Mouse (Mus musculus): Measurements from ENCODE around the gene Pank3. TPM values are rescaled to one million over a fixed set of nuclear protein-coding genes. Genes with fewer than 3 reads are reported as not detected.

Gene Pank3
- polyA plus RNA-seq (2012): 0.01 TPM in 2 replicates

DNA sequence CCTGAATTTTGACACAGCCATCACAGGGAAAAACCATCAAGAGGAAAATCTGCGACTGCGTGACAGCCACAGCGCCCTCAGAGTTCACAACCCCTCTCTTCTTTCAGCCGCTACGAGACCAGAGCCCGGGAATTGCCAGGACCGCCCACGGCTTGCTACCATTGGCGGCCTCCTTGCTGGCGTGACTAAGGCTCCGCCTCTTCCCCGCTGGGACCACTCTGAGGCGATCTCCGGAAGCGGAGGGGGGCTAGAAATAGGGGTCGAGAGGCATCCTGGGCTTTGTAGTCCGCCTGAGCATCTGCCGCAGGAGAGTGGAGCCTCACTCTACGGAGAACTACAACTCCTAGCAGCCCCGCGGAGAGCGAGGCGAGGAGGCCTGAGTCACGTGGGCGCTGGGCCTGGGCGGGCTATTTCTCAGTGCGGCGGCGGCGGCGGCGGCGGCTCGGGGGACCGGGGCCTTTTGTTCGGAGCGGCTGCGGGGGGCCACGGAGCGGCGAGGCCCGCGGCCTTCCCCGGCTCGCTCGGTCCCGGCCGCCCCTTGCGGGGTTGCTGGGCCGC lies at the start of gene Pank3:
Pank3 (plus strand) TSS at position 297 of the 558 bp plus-strand sequence.
- peaks cover 33% of the 10 kb centered on the region for H3K4me1 ChIP-seq (ENCODE audit: control insufficient read depth)
- no peaks in the 10 kb centered on the region for H3K9me3 ChIP-seq (ENCODE audit: control insufficient read depth, low read length)
- H3K36me3 ChIP-seq (ENCODE audit: control insufficient read depth): peaks cover 4% of the 10 kb centered on the region
- TF ChIP-seq GATA1 (IDR thresholded peaks at IDR 0.05; ENCODE audit: low read length) (no peak), TAL1 (IDR thresholded peaks at IDR 0.05; ENCODE audit: low read length) (no peak)
- peak within 1 kb of the TSS; percentile 88 for H3K4me3 ChIP-seq (replicated peaks)
- peaks cover 3% of the 10 kb centered on the region; the same call in 1 of the 2 replicates for H3K27me3 ChIP-seq (ENCODE audit: control insufficient read depth)

DNA sequence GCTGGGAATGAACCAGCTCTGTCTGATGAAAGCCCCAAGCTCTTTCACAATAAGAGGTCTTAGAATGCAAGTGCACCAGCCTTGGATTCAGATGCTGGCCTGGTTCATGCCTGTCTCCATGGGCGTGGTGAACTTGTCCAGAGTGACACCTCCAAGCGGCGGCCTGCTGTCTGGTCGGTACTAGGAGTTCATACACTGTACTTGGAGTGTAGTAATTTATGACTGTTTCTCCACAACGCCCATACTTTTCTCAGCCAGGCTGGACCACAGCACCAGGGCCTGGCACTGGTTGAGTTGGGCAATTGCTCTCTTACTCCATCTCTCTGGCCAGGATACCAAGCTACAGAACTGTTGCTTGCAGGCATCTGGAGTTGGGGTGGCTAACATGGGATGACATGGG lies 45.4 kb upstream of the Pank3 start:
- H3K4me1 ChIP-seq (ENCODE audit: control insufficient read depth): no peaks in the 10 kb centered on the region
- no peaks in the 10 kb centered on the region for H3K27me3 ChIP-seq (ENCODE audit: control insufficient read depth)
- no peaks in the 10 kb centered on the region; the same call in 1 of the 2 replicates for H3K9me3 ChIP-seq (ENCODE audit: control insufficient read depth, low read length)
- no peaks in the 10 kb centered on the region for H3K36me3 ChIP-seq (ENCODE audit: control insufficient read depth)
- no peak for TF ChIP-seq TAL1 (IDR thresholded peaks at IDR 0.05; ENCODE audit: low read length)
- TF ChIP-seq GATA1 (IDR thresholded peaks at IDR 0.05; ENCODE audit: low read length): no peak
- no peak overlapping the region for H3K4me3 ChIP-seq (replicated peaks)

DNA sequence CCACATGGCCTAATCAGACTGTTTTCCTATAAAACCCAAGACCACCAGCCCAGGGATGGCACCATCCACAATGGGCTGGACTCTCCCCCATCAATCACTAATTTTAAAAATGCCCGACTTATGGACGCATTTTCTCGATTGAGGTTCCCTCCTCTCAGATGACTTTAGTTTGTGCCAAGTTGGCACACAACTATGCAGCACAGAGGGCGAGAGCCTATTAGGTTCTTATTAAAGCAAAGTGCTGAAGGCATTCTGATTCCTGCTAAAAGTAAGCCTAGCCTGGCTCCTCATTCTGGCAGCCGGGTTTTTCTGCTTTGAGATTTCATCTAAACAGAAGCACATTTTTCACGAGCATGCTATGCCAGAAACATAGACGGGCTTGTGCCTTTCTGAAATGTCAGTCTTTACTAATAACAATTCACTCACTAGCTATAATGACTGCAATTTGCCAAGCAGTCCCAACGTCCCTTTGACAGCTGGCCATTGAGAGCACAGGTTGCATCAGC lies 42.9 kb upstream of the Pank3 start:
- Histone ChIP-seq H3K9me3 (ENCODE audit: control insufficient read depth, low read length) (no peaks in the 10 kb centered on the region; the same call in 1 of the 2 replicates), H3K36me3 (ENCODE audit: control insufficient read depth) (no peaks in the 10 kb centered on the region), H3K4me1 (ENCODE audit: control insufficient read depth) (no peaks in the 10 kb centered on the region), H3K27me3 (ENCODE audit: control insufficient read depth) (no peaks in the 10 kb centered on the region), H3K4me3 (replicated peaks) (no peak overlapping the region)
- TF ChIP-seq TAL1 (IDR thresholded peaks at IDR 0.05; ENCODE audit: low read length) (no peak), GATA1 (IDR thresholded peaks at IDR 0.05; ENCODE audit: low read length) (no peak)

DNA sequence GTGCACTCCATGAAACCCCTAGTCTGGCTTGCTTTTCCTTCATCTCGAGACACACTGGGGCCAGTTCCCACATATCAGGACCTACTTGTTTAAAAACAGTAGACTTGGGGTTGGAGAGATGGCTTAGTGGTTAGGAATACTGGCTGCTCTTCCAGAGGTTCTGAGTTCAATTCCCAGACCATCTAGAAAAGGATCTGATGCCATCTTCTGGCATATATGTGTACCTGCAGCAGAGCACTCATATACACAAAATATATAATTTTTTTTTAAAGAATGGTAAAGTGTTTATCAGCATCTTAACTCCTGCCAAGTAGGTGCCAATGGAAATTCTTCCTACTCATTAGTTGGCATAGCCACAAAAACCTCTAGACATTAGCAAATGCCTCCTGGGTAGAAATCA lies 41.1 kb upstream of the Pank3 start:
- Histone ChIP-seq H3K4me3 (replicated peaks) (no peak overlapping the region), H3K9me3 (ENCODE audit: control insufficient read depth, low read length) (no peaks in the 10 kb centered on the region; the same call in 1 of the 2 replicates), H3K4me1 (ENCODE audit: control insufficient read depth) (no peaks in the 10 kb centered on the region), H3K27me3 (ENCODE audit: control insufficient read depth) (no peaks in the 10 kb centered on the region), H3K36me3 (ENCODE audit: control insufficient read depth) (no peaks in the 10 kb centered on the region)
- TF ChIP-seq TAL1 (IDR thresholded peaks at IDR 0.05; ENCODE audit: low read length) (no peak), GATA1 (IDR thresholded peaks at IDR 0.05; ENCODE audit: low read length) (no peak)

DNA sequence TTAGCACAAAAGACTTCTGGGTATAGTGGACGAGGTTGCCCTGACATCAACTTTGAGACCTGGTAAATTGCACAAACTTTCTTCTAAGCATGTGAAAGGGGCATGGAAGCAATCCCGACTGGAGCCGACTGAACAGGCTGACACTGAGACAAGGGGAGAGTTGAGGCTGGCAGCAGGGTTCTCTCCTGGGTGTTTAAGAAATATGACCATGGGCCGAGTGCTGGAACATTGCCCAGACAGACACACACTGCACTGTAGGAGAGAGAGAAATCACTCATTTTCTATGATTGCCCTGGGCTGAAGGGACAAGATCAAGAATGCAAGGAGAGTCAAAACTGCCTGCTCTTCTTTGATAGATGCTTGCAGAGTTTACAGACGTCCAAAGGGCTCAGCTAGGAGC lies 40.1 kb upstream of the Pank3 start:
- Histone ChIP-seq H3K27me3 (ENCODE audit: control insufficient read depth) (no peaks in the 10 kb centered on the region), H3K9me3 (ENCODE audit: control insufficient read depth, low read length) (no peaks in the 10 kb centered on the region; the same call in 1 of the 2 replicates), H3K4me1 (ENCODE audit: control insufficient read depth) (no peaks in the 10 kb centered on the region), H3K36me3 (ENCODE audit: control insufficient read depth) (no peaks in the 10 kb centered on the region), H3K4me3 (replicated peaks) (no peak overlapping the region)
- TF ChIP-seq GATA1 (IDR thresholded peaks at IDR 0.05; ENCODE audit: low read length) (no peak), TAL1 (IDR thresholded peaks at IDR 0.05; ENCODE audit: low read length) (no peak)

DNA sequence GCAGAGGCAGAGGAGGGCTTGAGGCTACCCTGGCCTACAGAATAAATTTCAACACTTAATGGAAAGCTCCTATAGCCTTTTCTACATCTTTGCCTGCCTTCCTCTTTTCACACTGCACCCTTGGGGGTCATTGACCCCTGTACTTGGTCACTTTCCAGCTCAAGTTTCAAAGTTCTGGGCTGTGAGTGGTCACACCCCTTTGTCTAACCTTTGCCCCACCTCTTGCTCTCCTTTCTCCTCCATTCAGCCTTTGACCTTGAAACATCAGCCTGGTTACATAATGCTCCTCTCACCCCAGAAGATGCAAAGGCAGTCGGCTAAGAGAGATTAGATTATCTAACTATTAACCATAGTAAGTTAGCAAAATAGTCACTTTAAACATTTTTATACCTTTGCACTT lies 36.9 kb upstream of the Pank3 start:
- no peak overlapping the region for H3K4me3 ChIP-seq (replicated peaks)
- H3K4me1 ChIP-seq (ENCODE audit: control insufficient read depth): no peaks in the 10 kb centered on the region
- H3K27me3 ChIP-seq (ENCODE audit: control insufficient read depth): no peaks in the 10 kb centered on the region
- no peaks in the 10 kb centered on the region for H3K36me3 ChIP-seq (ENCODE audit: control insufficient read depth)
- H3K9me3 ChIP-seq (ENCODE audit: control insufficient read depth, low read length): no peaks in the 10 kb centered on the region
- no peak for TF ChIP-seq GATA1 (IDR thresholded peaks at IDR 0.05; ENCODE audit: low read length)
- no peak for TF ChIP-seq TAL1 (IDR thresholded peaks at IDR 0.05; ENCODE audit: low read length)

DNA sequence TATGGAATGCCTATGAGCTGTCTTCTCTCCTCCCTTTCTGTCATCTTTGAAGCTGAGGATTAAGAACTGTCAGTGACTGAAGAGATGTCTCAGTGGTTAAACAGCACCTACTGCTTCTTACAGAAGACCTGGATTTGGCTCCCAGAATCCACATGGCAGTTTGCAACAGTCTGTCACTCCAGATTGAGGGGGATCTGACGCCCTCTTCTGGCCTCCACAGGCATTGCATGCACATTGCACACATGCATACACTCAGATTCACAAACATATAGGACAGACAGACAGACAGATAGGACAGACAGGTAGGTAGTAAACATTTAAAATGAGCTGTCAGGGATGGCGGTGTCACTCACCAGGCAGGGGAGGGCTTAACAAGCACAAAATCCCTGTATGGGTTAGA lies 32.5 kb upstream of the Pank3 start:
- no peaks in the 10 kb centered on the region for H3K36me3 ChIP-seq (ENCODE audit: control insufficient read depth)
- no peaks in the 10 kb centered on the region for H3K27me3 ChIP-seq (ENCODE audit: control insufficient read depth)
- H3K9me3 ChIP-seq (ENCODE audit: control insufficient read depth, low read length): no peaks in the 10 kb centered on the region
- no peak overlapping the region for H3K4me3 ChIP-seq (replicated peaks)
- TF ChIP-seq GATA1 (IDR thresholded peaks at IDR 0.05; ENCODE audit: low read length): no peak
- no peak for TF ChIP-seq TAL1 (IDR thresholded peaks at IDR 0.05; ENCODE audit: low read length)
- H3K4me1 ChIP-seq (ENCODE audit: control insufficient read depth): no peaks in the 10 kb centered on the region

DNA sequence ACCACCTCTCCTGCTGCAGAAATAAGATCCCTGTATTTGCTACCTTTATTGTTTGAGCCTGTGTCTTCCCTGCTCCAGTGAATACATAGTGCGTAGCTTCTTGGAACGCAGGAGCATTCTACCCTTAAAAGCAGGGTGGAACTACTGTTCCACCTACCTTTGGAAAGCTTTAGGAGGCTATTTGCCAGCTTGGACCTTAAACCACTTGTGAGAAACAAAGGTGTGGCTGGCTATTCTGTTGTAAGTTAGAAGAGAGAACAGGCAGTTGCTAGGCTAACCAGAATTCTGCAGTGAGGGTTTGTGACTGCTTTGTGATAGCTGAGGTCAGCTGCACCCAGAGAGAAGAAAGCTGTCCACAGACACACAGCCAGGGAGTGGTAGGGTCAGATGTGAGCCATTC lies 32.0 kb upstream of the Pank3 start:
- Histone ChIP-seq H3K36me3 (ENCODE audit: control insufficient read depth) (no peaks in the 10 kb centered on the region), H3K9me3 (ENCODE audit: control insufficient read depth, low read length) (no peaks in the 10 kb centered on the region), H3K4me1 (ENCODE audit: control insufficient read depth) (no peaks in the 10 kb centered on the region), H3K4me3 (replicated peaks) (no peak overlapping the region), H3K27me3 (ENCODE audit: control insufficient read depth) (no peaks in the 10 kb centered on the region)
- TF ChIP-seq TAL1 (IDR thresholded peaks at IDR 0.05; ENCODE audit: low read length): no peak
- no peak for TF ChIP-seq GATA1 (IDR thresholded peaks at IDR 0.05; ENCODE audit: low read length)

DNA sequence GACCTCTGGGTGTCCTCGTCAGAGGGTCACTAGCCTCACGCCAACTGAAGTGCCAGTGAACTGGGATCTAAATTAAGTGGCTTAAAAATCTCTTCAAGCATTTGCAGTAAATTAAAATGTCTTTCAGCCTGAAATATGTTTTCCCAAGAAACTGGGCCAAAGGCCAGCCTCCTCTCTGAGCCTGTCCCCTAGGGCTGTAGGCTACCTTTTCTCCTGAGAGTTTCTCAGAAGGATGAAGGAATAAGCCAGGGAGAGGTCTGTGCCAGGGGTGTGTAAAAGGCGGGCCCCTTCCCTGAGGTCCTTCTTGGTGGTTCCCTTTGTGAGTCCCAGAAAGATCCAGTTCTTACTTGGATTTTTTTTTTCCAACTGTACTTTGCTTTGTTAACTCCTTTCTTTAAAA lies 31.2 kb upstream of the Pank3 start:
- Histone ChIP-seq H3K9me3 (ENCODE audit: control insufficient read depth, low read length) (peaks cover under 1% of the 10 kb centered on the region; the same call in 1 of the 2 replicates), H3K4me1 (ENCODE audit: control insufficient read depth) (no peaks in the 10 kb centered on the region), H3K4me3 (replicated peaks) (no peak overlapping the region), H3K27me3 (ENCODE audit: control insufficient read depth) (no peaks in the 10 kb centered on the region), H3K36me3 (ENCODE audit: control insufficient read depth) (no peaks in the 10 kb centered on the region)
- TF ChIP-seq TAL1 (IDR thresholded peaks at IDR 0.05; ENCODE audit: low read length) (no peak), GATA1 (IDR thresholded peaks at IDR 0.05; ENCODE audit: low read length) (no peak)

DNA sequence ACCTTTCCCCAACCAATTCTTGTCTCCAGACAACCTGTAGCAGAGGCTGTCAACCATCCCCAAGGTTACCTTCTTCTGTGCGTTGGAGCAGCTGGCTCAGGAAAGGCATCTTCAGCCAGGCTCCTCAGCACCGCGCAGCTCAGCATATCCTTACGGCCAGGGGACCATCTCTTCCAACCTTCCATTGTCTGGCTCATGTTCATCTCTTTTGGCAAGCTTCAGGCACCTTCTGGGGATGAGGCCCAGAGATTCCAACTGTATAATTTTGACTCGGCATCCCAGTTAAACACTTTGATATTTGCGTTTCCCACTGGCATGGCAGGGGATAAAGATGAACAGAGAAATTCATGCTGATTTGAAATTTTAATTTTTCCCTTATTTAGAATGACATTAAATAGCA lies 25.7 kb upstream of the Pank3 start:
- peaks cover 8% of the 10 kb centered on the region for H3K9me3 ChIP-seq (ENCODE audit: control insufficient read depth, low read length)
- no peak overlapping the region for H3K4me3 ChIP-seq (replicated peaks)
- H3K4me1 ChIP-seq (ENCODE audit: control insufficient read depth): no peaks in the 10 kb centered on the region
- no peaks in the 10 kb centered on the region for H3K27me3 ChIP-seq (ENCODE audit: control insufficient read depth)
- H3K36me3 ChIP-seq (ENCODE audit: control insufficient read depth): no peaks in the 10 kb centered on the region
- TF ChIP-seq GATA1 (IDR thresholded peaks at IDR 0.05; ENCODE audit: low read length): no peak
- TF ChIP-seq TAL1 (IDR thresholded peaks at IDR 0.05; ENCODE audit: low read length): no peak

All from erythroblast, embryonic 14.5 days (primary cell).